ENCODE assay signal across 8 mouse cellular contexts in the genomic region with DNA sequence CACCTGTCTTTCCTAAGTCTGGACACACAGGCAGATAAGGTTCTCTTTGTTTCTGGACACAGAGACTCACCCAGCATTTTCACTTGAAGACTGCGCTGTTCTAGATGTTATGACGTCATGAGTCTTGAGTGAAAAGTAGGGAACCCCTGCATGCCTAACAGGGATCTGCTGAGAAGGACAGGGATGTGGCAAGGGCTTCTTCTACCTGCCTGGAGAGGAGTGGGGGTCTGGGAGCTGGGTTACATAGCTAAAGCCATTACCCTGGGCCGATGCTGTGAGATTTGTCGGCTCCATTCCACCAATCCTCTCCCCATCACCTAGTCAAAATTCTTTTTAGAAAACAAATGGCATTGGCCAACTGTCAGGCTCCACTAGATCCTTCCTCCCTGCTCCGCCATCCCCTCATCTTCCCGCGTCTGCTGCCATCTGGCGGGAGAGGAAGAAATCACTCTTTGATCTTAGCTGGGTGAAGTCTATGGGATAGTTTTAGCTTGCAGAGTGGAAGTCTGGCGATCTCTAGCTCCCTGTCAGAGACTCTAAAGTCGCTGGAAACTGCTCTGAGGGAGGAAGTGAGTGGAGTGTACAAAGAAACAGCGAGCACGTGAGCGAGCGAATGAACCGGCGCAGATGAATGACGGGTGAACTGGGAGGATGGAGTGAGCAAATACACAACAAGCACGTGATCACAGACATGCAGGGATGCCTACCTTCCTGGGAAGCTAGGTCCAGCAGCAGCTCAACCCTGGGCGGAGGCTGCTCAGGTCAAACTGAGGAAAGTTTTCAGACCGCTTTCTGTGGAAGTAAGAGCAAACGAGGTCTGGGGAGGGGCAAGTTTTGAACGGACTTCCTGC. TPM values are rescaled to one million over a fixed set of nuclear protein-coding genes. Genes with fewer than 3 reads are reported as not detected.
DNase-seq lines count a peak whose midpoint lies in the region; ATAC-seq lines count a peak whose summit lies in the region.

No protein-coding gene starts in this region.

- peak overlapping the region; percentile 53 for H3K4me2 ChIP-seq in midbrain, embryonic 12.5 days (replicated peaks)

- no peaks in the 10 kb centered on the region for H3K9me3 ChIP-seq in midbrain, embryonic 12.5 days

- 15% methylated on average over 22 of the region's 22 CpGs for WGBS in midbrain, embryonic 12.5 days

- peak overlapping the region; percentile 21 for H3K4me3 ChIP-seq in midbrain, embryonic 12.5 days

- H3K36me3 ChIP-seq in midbrain, embryonic 12.5 days: no peaks in the 10 kb centered on the region

- peak; percentile 76 to 92 for DNase-seq in adrenal gland, adult (ENCODE audit: inconsistent age in 2 of 2, low spot score in 1 of 2)
- DNase-seq in embryo, embryonic 9.5 days (ENCODE audit: extremely low spot score): peak; percentile 76
- DNase-seq in heart, adult 18-20 months: peak; percentile 59 to 87
- DNase-seq in kidney, adult 11 months: peak; percentile 8
- DNase-seq in left cerebral cortex, postnatal 4 days: peak; percentile 79
- peak; percentile 9 for DNase-seq in spleen, adult 12 weeks (ENCODE audit: low spot score)

- intact Hi-C loops in left cerebral cortex, postnatal 4 days (cut with DNase I): loop anchor here (10.0 kb wide), 1 partner anchor 328 kb away; no protein-coding TSS in a partner anchor

- 0 out of 2 replicates have a peak, but pooled peaks have one; percentile 27 for ATAC-seq in midbrain, embryonic 12.5 days (ENCODE audit: low FRiP score, low read depth)
- ATAC-seq in monocyte, adult 5-6 weeks (replicated peaks; ENCODE audit: insufficient number of reproducible peaks, low FRiP score, low TSS enrichment, poor library complexity, severe bottlenecking): no peak

- no peak overlapping the region for H3K27ac ChIP-seq in midbrain, embryonic 12.5 days (replicated peaks)

- H3K27me3 ChIP-seq in midbrain, embryonic 12.5 days: no peaks in the 10 kb centered on the region; the same call in 1 of the 2 replicates

- H3K9ac ChIP-seq in midbrain, embryonic 12.5 days (replicated peaks): no peak overlapping the region

- H3K4me1 ChIP-seq in midbrain, embryonic 12.5 days: no peaks in the 10 kb centered on the region

RNA-seq across cellular contexts. Expression of a gene that starts 25.9 kb away (rescaled TPM):
- not detected for total RNA-seq in heart, adult 18-20 months (2021)
- total RNA-seq in left cerebral cortex, postnatal 4 days (2021): not detected
- polyA plus RNA-seq in midbrain, embryonic 12.5 days (2016; fragmentation: Nextera tagmentation; extraction: Ambion mirVana): not detected in 2 replicates
- not detected in 3 replicates for total RNA-seq in monocyte, adult 5-6 weeks (2017)

Comparison
In these comparisons a context has a peak if more than half of its experiments do, and no peak if none do; other contexts are left out.
1. DNase-seq: peak in every context shown above with its lines; median percentile 84 in adrenal gland, adult; 79 in left cerebral cortex, postnatal 4 days; 76 in embryo, embryonic 9.5 days; 73 in heart, adult 18-20 months; 9 in spleen, adult 12 weeks; 8 in kidney, adult 11 months.